Mouse (Mus musculus): ENCODE measurements around the gene Tox2.

GRCm38 (mm10) chr2:163195106-163195833, 7.7 kb upstream of the Tox2 start:
- TF ChIP-seq GATA1 (IDR thresholded peaks at IDR 0.05; ENCODE audit: low read length) (no peak), TAL1 (IDR thresholded peaks at IDR 0.05; ENCODE audit: low read length) (no peak)

Data from erythroblast, embryonic 14.5 days (primary cell).